Mouse (Mus musculus): Measurements from ENCODE around the gene Fiz1.

Gene Fiz1

DNA sequence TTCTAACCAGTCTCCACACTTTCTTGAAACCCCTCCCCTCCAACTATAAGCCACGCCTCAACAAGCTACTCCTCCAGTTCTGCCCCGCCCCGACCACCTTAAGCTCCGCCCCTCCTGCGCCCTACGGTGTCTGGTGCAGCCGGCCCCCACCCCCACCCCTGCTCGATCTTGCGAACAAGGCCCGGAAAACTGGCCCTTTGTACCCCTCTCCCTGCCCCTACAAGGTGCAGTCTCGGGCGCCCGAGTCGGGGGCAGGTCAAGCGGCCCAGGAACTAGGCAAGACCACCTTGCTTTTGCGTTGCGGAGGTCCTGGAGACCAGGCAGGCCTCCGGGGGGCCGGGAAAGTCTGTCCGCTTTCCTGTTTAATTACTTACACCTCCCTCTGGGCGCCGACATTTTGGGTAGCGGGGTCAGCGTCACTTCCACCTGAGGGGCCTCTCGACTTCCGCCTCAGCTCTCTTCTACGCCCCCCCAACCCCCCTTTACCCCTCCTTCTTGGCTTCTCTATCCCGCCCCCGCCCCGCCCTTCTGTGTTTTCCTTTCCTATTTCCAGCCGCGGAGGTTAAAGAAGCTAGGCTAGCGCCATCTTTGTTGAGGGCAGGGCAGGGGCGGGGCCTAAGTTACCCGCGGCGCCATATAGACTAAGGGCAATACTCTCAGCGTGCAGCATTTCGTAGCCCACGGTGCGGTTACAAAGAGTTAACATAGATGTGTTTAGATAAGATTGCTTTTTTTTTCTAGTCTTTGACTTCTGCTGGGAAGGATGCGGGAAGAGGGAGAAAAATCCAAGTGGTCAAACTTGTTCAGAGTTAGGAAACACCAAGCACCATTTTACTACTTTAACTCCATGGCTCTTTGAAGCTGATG lies at the start of gene Fiz1, which contains the start of gene Zfp524:
Gene Fiz1 (minus strand): TSS at position 447 of the 867 bp plus-strand sequence.
Gene Zfp524 (plus strand): TSS at position 165 of the 867 bp plus-strand sequence.
- peak; percentile 98 for DNase-seq

DNA sequence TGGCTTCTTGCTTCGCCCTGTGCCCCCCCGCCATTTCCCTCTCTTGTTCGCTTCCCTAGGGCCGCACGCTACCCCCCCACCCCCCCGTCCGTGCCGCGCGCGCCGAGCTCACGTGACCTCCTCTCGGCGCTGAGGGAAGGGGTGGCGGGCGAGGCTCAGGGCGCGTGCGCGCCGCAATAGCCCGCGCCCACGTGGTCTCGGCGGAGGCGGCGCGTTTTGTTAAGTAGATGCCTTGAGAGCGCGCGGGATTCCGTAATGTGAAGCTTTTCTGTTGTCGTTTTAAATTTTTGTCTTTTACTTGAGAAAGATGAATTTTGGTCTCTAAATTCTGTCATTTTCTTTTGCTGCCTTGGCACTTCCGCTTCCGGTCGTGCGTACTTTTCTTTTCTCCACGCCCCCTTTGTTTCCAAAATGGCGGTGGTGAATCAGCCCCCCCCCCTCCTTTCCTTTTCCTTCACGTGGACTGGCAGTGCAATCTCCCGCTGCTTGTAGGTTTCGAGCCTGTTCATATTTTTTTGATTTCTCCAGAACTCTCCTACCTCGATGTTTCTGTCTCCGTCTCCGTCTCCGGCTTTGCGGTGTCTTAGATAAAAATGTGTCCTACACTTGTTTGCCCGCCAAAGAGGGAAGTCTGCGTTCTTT lies 48.0 kb upstream of the Fiz1 start:
- peak; percentile 73 to 85 for DNase-seq

DNA sequence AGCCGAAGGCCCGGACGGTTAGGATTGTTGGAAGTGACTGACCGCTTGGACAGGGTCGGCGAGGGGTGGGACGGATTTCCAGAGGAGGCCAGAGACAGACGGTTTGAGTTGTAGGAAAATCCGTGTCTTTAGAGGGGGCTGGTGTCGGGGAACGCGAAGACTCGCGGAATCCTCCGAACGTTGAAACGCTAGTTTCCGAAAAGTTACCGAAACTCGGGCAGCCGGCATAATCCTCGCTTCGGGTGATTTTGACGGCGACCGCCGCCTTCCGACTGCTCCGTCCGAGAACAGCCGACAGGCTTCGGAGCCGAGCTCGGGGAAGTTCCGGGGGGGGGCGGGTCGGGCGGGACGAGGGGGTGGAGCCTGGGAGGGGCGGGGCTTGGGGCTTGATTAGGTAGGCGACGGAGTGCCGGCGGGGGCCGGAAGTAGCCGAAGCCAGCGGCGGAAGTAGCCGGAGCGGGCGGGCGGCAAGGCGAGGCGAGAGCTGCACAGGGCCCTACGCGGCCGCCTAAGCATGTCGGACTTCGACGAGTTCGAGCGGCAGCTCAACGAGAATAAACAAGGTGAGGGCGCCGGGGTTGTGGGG lies 47.4 kb upstream of the Fiz1 start, which contains the start of gene U2af2:
Gene U2af2 (plus strand): TSS at position 370 of the 586 bp plus-strand sequence.
- DNase-seq: peak; percentile 98

- DNase-seq: peak; percentile 99
Observed at GRCm38 (mm10) chr7:5060944-5061773, 46.7 kb upstream of the Fiz1 start.

- DNase-seq: peak; percentile 88 to 93
Observed at GRCm38 (mm10) chr7:5060239-5060731, 45.8 kb upstream of the Fiz1 start.

GRCm38 (mm10) chr7:5059421-5059820 lies 44.9 kb upstream of the Fiz1 start:
- DNase-seq: no peak

DNA sequence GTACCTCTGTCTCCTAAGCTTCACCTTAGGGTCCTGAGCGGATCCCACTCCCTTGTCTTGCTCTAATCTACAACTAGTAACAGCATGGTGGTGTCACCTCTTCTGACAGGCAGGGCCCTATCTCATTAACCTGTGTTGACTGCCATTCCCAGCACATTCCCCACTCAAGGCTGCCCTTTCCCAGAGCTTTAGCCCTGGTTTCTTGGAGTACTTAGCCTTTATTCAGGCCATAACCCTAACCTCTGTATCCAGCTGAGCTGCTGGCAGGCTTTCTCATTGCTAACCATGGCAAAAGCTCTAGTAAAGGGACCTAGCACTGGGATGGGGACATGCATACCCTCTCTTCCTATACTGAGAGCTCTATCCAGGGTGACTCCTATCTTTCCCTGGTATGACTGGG lies 44.1 kb upstream of the Fiz1 start:
- DNase-seq: no peak

DNA sequence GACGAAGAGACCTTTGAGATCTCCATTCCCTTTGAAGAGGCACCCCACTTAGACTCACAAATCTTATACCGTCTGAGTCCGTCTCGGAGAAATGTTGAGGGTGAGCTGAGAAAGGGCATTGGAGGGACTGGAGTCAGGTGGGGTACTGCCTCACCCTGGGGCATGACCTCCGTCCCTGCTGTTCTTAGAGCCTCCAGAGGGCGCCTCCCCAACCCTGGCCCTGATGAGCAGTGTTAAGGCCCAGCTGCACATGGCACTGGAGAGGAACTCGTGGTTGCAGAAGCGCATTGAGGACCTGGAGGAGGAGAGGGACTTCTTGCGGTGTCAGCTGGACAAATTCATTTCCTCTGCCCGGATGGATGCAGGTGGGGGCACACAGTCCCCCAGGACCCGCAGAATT lies 43.3 kb upstream of the Fiz1 start:
- DNase-seq: peak; percentile 26 to 45

GRCm38 (mm10) chr7:5057381-5057780 lies 42.9 kb upstream of the Fiz1 start:
- no peak for DNase-seq

DNA sequence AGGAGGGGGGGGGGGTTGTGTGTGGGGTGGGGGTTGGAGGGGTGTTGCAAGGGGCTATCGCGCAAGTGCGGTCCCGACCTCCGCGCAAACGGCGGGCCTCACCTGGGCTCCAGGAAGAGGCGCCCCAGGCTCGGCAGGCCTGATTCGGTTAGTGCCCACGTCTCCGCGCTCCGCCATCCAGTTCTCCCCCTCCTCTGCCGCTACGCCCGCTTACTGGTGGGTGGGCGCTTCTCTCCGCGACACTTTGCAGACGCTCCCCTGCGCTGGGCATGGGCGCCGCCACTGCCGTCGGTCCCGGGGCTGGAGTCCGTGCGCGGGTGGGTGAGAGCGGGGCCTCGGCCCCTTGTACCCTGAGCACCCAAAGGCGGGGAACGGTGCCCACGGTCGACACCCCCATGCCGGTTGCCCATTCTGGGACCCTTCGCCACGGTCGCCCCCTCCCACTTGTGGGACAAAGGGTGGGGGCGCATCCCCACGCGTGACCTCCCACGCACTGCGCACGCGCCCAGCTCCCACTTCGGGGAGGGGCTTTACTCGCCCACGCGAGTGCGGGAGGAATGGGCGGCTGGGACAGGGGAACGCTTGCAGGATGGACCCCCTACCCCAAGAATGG lies 42.3 kb upstream of the Fiz1 start:
- peak; percentile 54 to 72 for DNase-seq

DNA sequence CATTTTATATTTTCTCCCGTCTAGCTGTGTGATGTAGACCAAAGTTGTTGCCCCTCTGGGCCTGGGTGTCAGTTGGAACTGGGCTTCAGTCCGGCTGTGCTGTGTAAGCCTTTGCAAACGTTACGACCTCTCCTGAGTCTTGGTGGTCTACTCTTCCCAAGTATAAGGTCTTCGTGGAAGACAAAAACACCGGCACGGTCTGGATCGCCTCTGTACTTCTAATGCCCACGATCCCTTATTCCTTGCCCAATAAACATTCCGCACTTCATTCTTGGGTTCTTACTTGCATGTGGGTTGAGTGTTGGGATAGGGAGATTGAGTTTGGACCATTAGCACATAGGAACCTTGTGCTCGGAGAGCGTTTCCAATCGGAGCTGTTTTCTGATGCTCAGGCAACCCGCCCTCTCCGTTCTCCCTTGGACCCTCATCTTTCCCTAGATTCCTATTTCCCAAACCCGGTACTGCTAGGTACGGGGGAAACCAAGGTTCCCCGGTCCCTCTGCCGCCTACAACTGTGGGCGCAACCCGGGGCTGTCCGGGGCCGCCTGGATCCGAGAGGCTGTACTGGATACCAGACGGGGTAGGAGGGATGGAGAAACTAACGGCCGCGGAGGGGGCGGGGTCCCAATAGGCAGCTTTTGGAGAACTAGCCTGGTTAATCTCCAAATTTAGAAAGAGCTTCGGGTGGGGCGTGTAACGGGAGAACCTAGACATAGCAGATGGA lies 39.1 kb upstream of the Fiz1 start:
- DNase-seq: peak; percentile 35 to 45

DNA sequence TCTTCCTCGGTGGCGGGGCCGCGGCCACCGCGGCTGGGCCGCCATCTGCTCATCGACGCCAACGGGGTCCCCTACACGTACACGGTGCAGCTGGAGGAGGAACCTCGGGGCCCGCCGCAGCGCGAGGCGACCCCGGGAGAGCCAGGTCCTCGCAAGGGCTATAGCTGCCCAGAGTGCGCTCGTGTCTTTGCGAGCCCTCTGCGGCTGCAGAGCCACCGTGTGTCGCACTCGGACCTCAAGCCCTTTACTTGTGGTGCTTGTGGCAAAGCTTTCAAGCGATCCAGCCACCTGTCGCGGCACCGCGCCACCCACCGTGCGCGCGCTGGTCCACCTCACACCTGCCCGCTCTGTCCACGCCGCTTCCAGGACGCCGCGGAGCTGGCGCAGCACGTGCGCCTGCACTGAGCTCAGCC lies 38.4 kb upstream of the Fiz1 start:
- peak; percentile 31 to 54 for DNase-seq

GRCm38 (mm10) chr7:5052438-5052837 lies 37.9 kb upstream of the Fiz1 start:
- peak; percentile 21 to 39 for DNase-seq

- peak; percentile 86 to 91 for DNase-seq
Observed at GRCm38 (mm10) chr7:5051193-5052192, 37.0 kb upstream of the Fiz1 start, which contains the start of gene Zfp580. TSS of gene Zfp580 (plus strand) at chr7:5051538.

DNA sequence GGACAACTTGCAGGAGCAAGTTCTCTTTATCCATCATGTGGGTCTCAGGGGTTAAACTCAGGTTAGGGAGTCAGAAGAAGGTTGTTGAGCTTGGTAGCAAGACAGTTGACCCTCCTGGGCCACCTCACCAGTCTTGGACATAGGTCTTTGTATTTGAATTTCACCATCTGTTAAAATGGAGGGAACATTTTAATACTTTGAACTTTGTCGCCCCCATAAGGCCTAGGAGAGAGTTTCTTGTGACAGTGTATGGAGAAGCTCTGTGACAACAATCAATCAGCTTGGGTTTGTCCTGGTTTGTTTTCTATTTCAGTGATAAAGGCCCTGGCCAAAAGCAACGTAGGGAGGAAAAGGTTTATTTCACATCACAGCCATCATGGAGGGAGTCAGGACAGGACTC lies 32.8 kb upstream of the Fiz1 start:
- no peak for DNase-seq

DNA sequence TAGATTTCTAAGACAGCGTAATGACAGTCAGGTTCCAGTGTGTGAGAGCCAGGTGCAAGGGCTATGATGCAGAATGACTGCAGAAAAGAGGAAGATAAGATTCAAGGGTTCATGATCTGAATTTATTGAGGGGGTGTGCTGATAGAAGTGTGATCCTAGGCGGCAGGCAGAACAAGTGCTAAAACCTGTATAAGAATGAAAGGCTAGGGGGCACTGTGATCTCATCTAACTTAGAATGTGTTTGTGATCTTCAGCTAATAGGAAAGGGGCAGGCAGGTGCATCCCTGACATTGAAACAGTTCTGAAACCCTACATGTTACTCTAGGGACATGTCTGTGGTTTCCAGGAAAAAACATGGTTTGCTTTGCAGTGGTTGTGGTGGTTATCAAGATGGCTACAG lies 31.6 kb upstream of the Fiz1 start:
- DNase-seq: no peak

GRCm38 (mm10) chr7:5044981-5045380 lies 30.5 kb upstream of the Fiz1 start:
- DNase-seq: no peak

DNA sequence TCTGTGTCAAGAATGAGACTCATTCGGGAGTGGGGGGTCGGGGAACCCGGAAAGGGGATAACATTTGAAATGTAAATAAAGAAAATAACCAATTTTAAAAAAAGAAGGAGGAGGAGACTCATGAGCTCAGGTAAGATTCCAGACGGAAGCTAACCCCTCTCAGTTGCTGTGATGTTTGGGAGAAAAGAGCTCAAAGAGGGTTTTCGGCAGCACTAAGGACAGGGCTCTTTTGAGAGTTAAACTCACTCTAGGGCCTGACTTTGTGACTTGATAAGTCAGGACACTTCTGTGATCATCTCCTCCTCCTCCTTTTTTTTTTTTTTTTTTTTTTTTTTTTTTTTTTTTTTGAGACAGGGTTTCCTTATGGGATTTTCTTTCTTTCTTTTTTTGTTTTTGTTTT lies 24.4 kb upstream of the Fiz1 start:
- DNase-seq: no peak

DNA sequence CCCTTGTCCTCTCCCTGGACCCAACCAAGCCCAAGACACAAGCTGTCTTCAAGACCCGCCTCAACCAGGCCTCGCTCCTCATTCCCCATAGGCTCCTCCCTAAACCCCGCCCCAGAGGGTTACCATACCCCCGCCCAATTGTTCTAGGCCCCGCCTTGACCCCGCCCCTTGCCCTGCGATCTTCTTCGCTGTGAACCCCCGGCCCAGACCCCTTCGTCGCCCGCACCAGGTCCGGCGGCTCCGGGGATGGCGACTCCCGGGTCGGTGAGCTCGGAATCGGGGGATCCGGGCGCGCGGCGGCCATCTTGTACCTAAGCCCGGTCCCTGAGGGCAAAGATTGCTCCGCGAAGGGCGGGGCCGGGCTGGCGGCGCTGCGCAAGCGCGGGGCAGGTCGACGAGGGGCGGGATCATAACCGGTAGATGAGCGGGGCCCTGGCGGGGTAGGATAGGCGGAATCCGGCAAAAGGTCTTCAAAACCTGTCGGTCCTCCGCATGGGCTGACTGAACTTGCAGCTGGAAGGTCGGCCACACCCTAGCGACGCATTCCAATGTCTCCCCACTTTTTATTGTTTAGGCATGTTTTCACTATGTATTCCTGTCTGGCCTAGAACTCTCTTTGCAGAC lies 23.7 kb upstream of the Fiz1 start, which contains the start of gene Zfp784:
Gene Zfp784 (minus strand): TSS at position 338 of the 624 bp plus-strand sequence.
- peak; percentile 94 to 97 for DNase-seq
